Mouse (Mus musculus) intestine, postnatal 0 days (tissue): ENCODE measurements around the gene Ifnk. TPM values are rescaled to one million over a fixed set of nuclear protein-coding genes. Genes with fewer than 3 reads are reported as not detected.

ENCODE experiments used
- ATAC-seq: fragments of 200-750 bp; cut with Nextera tagmentation; 2 replicates; pipeline ENCODE4 v1.8.0; 2017; ENCODE audit warnings: mild to moderate bottlenecking, moderate TSS enrichment, moderate library complexity
- H3K27ac ChIP-seq: fragments of 300-500 bp; sonication (generic); 2 replicates; pipeline ENCODE4 v1.5.1; 2014; ENCODE audit warnings: mild to moderate bottlenecking, low read depth, low read length, moderate library complexity
- H3K27me3 ChIP-seq: fragments of 300-500 bp; sonication (generic); replicated peaks from 2 replicates; pipeline ENCODE4 v1.6.1; 2014; ENCODE audit warnings: low read length, mixed read lengths; ENCODE audit not compliant: control insufficient read depth, insufficient read depth
- H3K36me3 ChIP-seq: fragments of 300-500 bp; sonication (generic); 2 replicates; pipeline ENCODE4 v1.6.1; 2014; ENCODE audit warnings: mild to moderate bottlenecking, moderate library complexity; ENCODE audit not compliant: control insufficient read depth, insufficient read depth
- H3K4me1 ChIP-seq: fragments of 300-500 bp; sonication (generic); replicated peaks from 2 replicates; pipeline ENCODE4 v1.6.1; 2014; ENCODE audit warnings: antibody characterized with exemption, low read length, mixed read lengths; ENCODE audit not compliant: control insufficient read depth, insufficient read depth
- H3K4me2 ChIP-seq: fragments of 300-500 bp; sonication (generic); replicated peaks from 2 replicates; pipeline ENCODE4 v1.6.1; 2014; ENCODE audit warnings: low read depth, mild to moderate bottlenecking, moderate library complexity
- H3K4me3 ChIP-seq: fragments of 300-500 bp; sonication (generic); 2 replicates; pipeline ENCODE4 v1.5.1; 2014; ENCODE audit warnings: low read depth, low read length
- H3K9ac ChIP-seq: fragments of 300-500 bp; sonication (generic); 2 replicates; pipeline ENCODE4 v1.6.1; 2014; ENCODE audit warnings: mild to moderate bottlenecking, low read depth, low read length
- H3K9me3 ChIP-seq: fragments of 300-500 bp; sonication (generic); 2 replicates; pipeline ENCODE4 v1.6.1; 2016; ENCODE audit warnings: mixed run types; ENCODE audit not compliant: control insufficient read depth
- CTCF ChIP-seq: sonication (generic); IDR thresholded peaks from 2 replicates; pipeline ENCODE4 v1.5.1; 2016; ENCODE audit warnings: low read depth, mild to moderate bottlenecking, control low read depth, antibody characterized with exemption, moderate library complexity
- WGBS: fragments of 180-500 bp; shearing (Covaris S2); extraction: QIAGEN DNeasy Blood & Tissue Kit; methylation state at CpG from one replicate; pipeline ENCODE4 v1.1.7; 2014; 5-methylcytosine and 5-hydroxymethylcytosine counted together
- polyA plus RNA-seq: library from polyadenylated mRNA; unstranded; fragments of >200 nt; fragmentation: Nextera tagmentation; extraction: Ambion mirVana; gene quantifications from 2 replicates; pipeline ENCODE4 v1.2.1, GENCODE M21; 2015

Gene Ifnk
- polyA plus RNA-seq, 1 experiment from 2014 or later, result 0.25 TPM

- peaks cover 15% of the 10 kb centered on the region; the same call in 1 of the 2 replicates for H3K36me3 ChIP-seq
- no peak overlapping the region for H3K4me3 ChIP-seq
- no peak overlapping the region for H3K9ac ChIP-seq
- WGBS, result 80% methylated on average over 5 of the region's 5 CpGs
- H3K4me1 ChIP-seq, result no peaks in the 10 kb centered on the region
- H3K4me2 ChIP-seq, result no peak overlapping the region
- H3K9me3 ChIP-seq, result no peaks in the 10 kb centered on the region
- H3K27ac ChIP-seq, result no peak overlapping the region
- no peak for ATAC-seq
- no peak for TF ChIP-seq CTCF
- H3K27me3 ChIP-seq, result no peaks in the 10 kb centered on the region
These were observed 37.9 kb downstream of the Ifnk start for GRCm38 (mm10) chr4:35189794-35190193.

- Histone ChIP-seq H3K27ac (no peak overlapping the region), H3K4me1 (no peaks in the 10 kb centered on the region), H3K9me3 (no peaks in the 10 kb centered on the region), H3K9ac (no peak overlapping the region), H3K27me3 (no peaks in the 10 kb centered on the region), H3K36me3 (peaks cover 26% of the 10 kb centered on the region; the same call in 1 of the 2 replicates), H3K4me2 (no peak overlapping the region), H3K4me3 (no peak overlapping the region)
- peak; percentile 67 for TF ChIP-seq CTCF
- 44% methylated on average over 7 of the region's 7 CpGs for WGBS
- ATAC-seq, result no peak
These were observed 40.9 kb downstream of the Ifnk start for GRCm38 (mm10) chr4:35192725-35193124.

- 0 out of 2 replicates have a peak, but pooled peaks cover 3% of the 10 kb centered on the region for H3K4me1 ChIP-seq
- ATAC-seq, result no peak
- TF ChIP-seq CTCF, result no peak
- H3K27me3 ChIP-seq, result no peaks in the 10 kb centered on the region
- H3K9ac ChIP-seq, result no peak overlapping the region
- whole genome bisulfite sequencing, result 88% methylated on average over 5 of the region's 5 CpGs
- no peak overlapping the region for H3K27ac ChIP-seq
- H3K4me3 ChIP-seq, result no peak overlapping the region
- peaks cover 14% of the 10 kb centered on the region; the same call in 1 of the 2 replicates for H3K36me3 ChIP-seq
- no peak overlapping the region for H3K4me2 ChIP-seq
- no peaks in the 10 kb centered on the region for H3K9me3 ChIP-seq
These were observed 49.8 kb downstream of the Ifnk start for GRCm38 (mm10) chr4:35201700-35202099.

Other genes starting within 250 kb of the Ifnk start
- 21.0 and 21.2 TPM in 2 replicates for gene Mob3b, start 5.4 kb downstream of the Ifnk start, polyA plus RNA-seq
- 10.1 and 11.1 TPM in 2 replicates for gene C9orf72, start 74.1 kb downstream of the Ifnk start, polyA plus RNA-seq